In genomic region chr16:45824025-45824424, GRCm38 (mm10) we compare ENCODE assay signal across 27 mouse cellular contexts.
DNase-seq lines count a peak whose midpoint lies in the region; ATAC-seq and TF ChIP-seq lines count a peak whose summit lies in the region.
"Had no signal": no experiment of that assay in that cellular context is flagged by ENCODE, and none has a peak within 500 bp of the region (broad histone marks: within the 10 kb centered on the region; RNA-seq: fewer than 3 reads in every experiment).

No protein-coding gene starts in this region.

- H3K9me3 ChIP-seq in kidney, embryonic 14.5 days (ENCODE audit: control insufficient read depth, low read length): no peaks in the 10 kb centered on the region; the same call in 1 of the 2 replicates
- no peaks in the 10 kb centered on the region for H3K9me3 ChIP-seq in kidney, postnatal 0 days (replicated peaks; ENCODE audit: low read length)
- no peaks in the 10 kb centered on the region for H3K9me3 ChIP-seq in lung, embryonic 16.5 days (ENCODE audit: control insufficient read depth, low read length)
- H3K9me3 ChIP-seq: embryonic facial prominence, embryonic 10.5 days; embryonic facial prominence, embryonic 13.5 days; forebrain, embryonic 10.5 days; forebrain, embryonic 13.5 days; heart, embryonic 10.5 days; heart, embryonic 13.5 days had no signal

- peak overlapping the region; percentile 77; the same call in 1 of the 2 replicates for H3K27ac ChIP-seq in kidney, embryonic 14.5 days (ENCODE audit: low read depth, low read length)
- peak overlapping the region; percentile 54; the same call in 1 of the 2 replicates for H3K27ac ChIP-seq in kidney, postnatal 0 days
- H3K27ac ChIP-seq in lung, embryonic 16.5 days (ENCODE audit: low read length): no peak overlapping the region
- H3K27ac ChIP-seq: embryonic facial prominence, embryonic 10.5 days; embryonic facial prominence, embryonic 13.5 days; forebrain, embryonic 10.5 days; forebrain, embryonic 13.5 days; heart, adult 2 months; heart, embryonic 10.5 days; heart, embryonic 13.5 days; hindbrain, embryonic 14.5 days had no signal

- WGBS in kidney, embryonic 14.5 days: 23% methylated on average over 4 of the region's 4 CpGs
- 28% methylated on average over 4 of the region's 4 CpGs for WGBS in kidney, postnatal 0 days
- WGBS in lung, embryonic 16.5 days: 39% methylated on average over 4 of the region's 4 CpGs

- peak; percentile 58; the same call in 1 of the 2 replicates for ATAC-seq in kidney, embryonic 14.5 days (ENCODE audit: low FRiP score, low TSS enrichment)
- no peak for ATAC-seq in kidney, postnatal 0 days (replicated peaks; ENCODE audit: low FRiP score, low read depth)
- ATAC-seq in lung, embryonic 16.5 days (ENCODE audit: low read depth): peak; percentile 34; the same call in 1 of the 2 replicates
- ATAC-seq: activated CD4-positive, CD25-positive, alpha-beta regulatory T cell, adult 4 months; forebrain, embryonic 13.5 days; forebrain, embryonic 16.5 days had no signal

- peaks cover 13% of the 10 kb centered on the region for H3K4me1 ChIP-seq in kidney, embryonic 14.5 days (ENCODE audit: control insufficient read depth, insufficient read depth, low read length)
- H3K4me1 ChIP-seq in kidney, postnatal 0 days (replicated peaks; ENCODE audit: insufficient read depth, low read length): peaks cover 7% of the 10 kb centered on the region; the same call in 1 of the 2 replicates
- no peaks in the 10 kb centered on the region; the same call in 1 of the 2 replicates for H3K4me1 ChIP-seq in lung, embryonic 16.5 days (replicated peaks; ENCODE audit: control insufficient read depth, insufficient read depth, low read length)
- H3K4me1 ChIP-seq: embryonic facial prominence, embryonic 10.5 days; forebrain, embryonic 13.5 days; heart, embryonic 10.5 days had no signal

- DNase-seq in kidney, adult 18-20 months: no peak
- DNase-seq in kidney, postnatal 0 days (ENCODE audit: low spot score): peak; percentile 42
- no peak for DNase-seq in kidney, postnatal 10 days
- no peak for DNase-seq in lung, postnatal 25 days (ENCODE audit: low spot score)
- DNase-seq: adrenal gland, adult 8-10 months; adrenal gland, postnatal 25 days; cerebellum, adult 11-12 months; cerebellum, adult 8-10 months; cerebellum, postnatal 10 days; cerebellum, postnatal 36 days; embryo, embryonic 11 days; gastrocnemius, postnatal 10 days; gastrocnemius, postnatal 36 days; heart, adult 2 months; heart, postnatal 14 days; heart, postnatal 4 days had no signal

- H3K27me3 ChIP-seq in kidney, embryonic 14.5 days (ENCODE audit: control insufficient read depth, insufficient read depth, low read length): no peaks in the 10 kb centered on the region
- no peaks in the 10 kb centered on the region for H3K27me3 ChIP-seq in kidney, postnatal 0 days (ENCODE audit: insufficient read depth, low read length)
- H3K27me3 ChIP-seq in lung, embryonic 16.5 days (ENCODE audit: control insufficient read depth, insufficient read depth, low read depth, low read length): no peaks in the 10 kb centered on the region
- H3K27me3 ChIP-seq: embryonic facial prominence, embryonic 13.5 days; forebrain, embryonic 13.5 days; heart, embryonic 13.5 days had no signal

- H3K9ac ChIP-seq in kidney, embryonic 14.5 days (ENCODE audit: low read depth, low read length): no peak overlapping the region
- no peak overlapping the region for H3K9ac ChIP-seq in kidney, postnatal 0 days (ENCODE audit: low read depth, low read length)
- H3K9ac ChIP-seq in lung, embryonic 16.5 days (ENCODE audit: low read length): no peak overlapping the region
- H3K9ac ChIP-seq: embryonic facial prominence, embryonic 13.5 days; forebrain, embryonic 13.5 days; heart, embryonic 13.5 days; hindbrain, embryonic 14.5 days had no signal

- no peak for TF ChIP-seq CTCF in kidney, postnatal 0 days (IDR thresholded peaks at IDR 0.05; ENCODE audit: low read depth)

- H3K36me3 ChIP-seq in kidney, embryonic 14.5 days (ENCODE audit: control insufficient read depth, insufficient read depth, low read length): peaks cover 24% of the 10 kb centered on the region
- H3K36me3 ChIP-seq in kidney, postnatal 0 days (ENCODE audit: insufficient read depth, low read length): peaks cover 8% of the 10 kb centered on the region; the same call in 1 of the 2 replicates
- H3K36me3 ChIP-seq in lung, embryonic 16.5 days (ENCODE audit: control insufficient read depth, insufficient read depth, low read length): peaks cover 14% of the 10 kb centered on the region

- no peak overlapping the region for H3K4me3 ChIP-seq in kidney, embryonic 14.5 days (ENCODE audit: low read length)
- no peak overlapping the region for H3K4me3 ChIP-seq in kidney, postnatal 0 days (replicated peaks; ENCODE audit: low read depth, low read length)
- H3K4me3 ChIP-seq in lung, embryonic 16.5 days (ENCODE audit: low read length): no peak overlapping the region
- H3K4me3 ChIP-seq: embryonic facial prominence, embryonic 10.5 days; embryonic facial prominence, embryonic 13.5 days; forebrain, embryonic 10.5 days; forebrain, embryonic 13.5 days; heart, adult 2 months; heart, embryonic 10.5 days; heart, embryonic 13.5 days had no signal

- H3K4me2 ChIP-seq in kidney, embryonic 14.5 days (replicated peaks; ENCODE audit: low read depth, low read length): no peak overlapping the region
- H3K4me2 ChIP-seq in kidney, postnatal 0 days (ENCODE audit: low read length): no peak overlapping the region
- no peak overlapping the region for H3K4me2 ChIP-seq in lung, embryonic 16.5 days (ENCODE audit: low read depth, low read length)
- H3K4me2 ChIP-seq: embryonic facial prominence, embryonic 13.5 days; forebrain, embryonic 13.5 days; heart, embryonic 13.5 days; hindbrain, embryonic 14.5 days had no signal
